Mouse (Mus musculus) hindbrain, postnatal 0 days (tissue): ENCODE results near the gene Cldnd1. TPM values are rescaled to one million over a fixed set of nuclear protein-coding genes. Genes with fewer than 3 reads are reported as not detected.
A peak's percentile ranks its signal among the peaks of the same experiment; 100 is the strongest.

ENCODE experiments used
- ATAC-seq: fragments of 200-750 bp; cut with Nextera tagmentation; 2 replicates; pipeline ENCODE4 v1.8.0; 2017; ENCODE audit warnings: mild to moderate bottlenecking, moderate TSS enrichment, moderate library complexity
- DNase-seq: peaks from one replicate; pipeline ENCODE4 v3.0.0-alpha.2; 2015; ENCODE audit warnings: low spot score
- H3K27ac ChIP-seq: fragments of 300-500 bp; sonication (generic); 2 replicates; pipeline ENCODE4 v1.5.1; 2014; ENCODE audit warnings: mild to moderate bottlenecking
- H3K27me3 ChIP-seq: fragments of 300-500 bp; sonication (generic); 2 replicates; pipeline ENCODE4 v1.6.1; 2014; ENCODE audit warnings: low read length, mixed read lengths; ENCODE audit not compliant: insufficient read depth
- H3K36me3 ChIP-seq: fragments of 300-500 bp; sonication (generic); 2 replicates; pipeline ENCODE4 v1.6.1; 2014; ENCODE audit warnings: low read length, mixed read lengths; ENCODE audit not compliant: insufficient read depth
- H3K4me1 ChIP-seq: fragments of 300-500 bp; sonication (generic); 2 replicates; pipeline ENCODE4 v1.6.1; 2014; ENCODE audit warnings: antibody characterized with exemption, low read length, mixed read lengths; ENCODE audit not compliant: insufficient read depth
- H3K4me2 ChIP-seq: fragments of 300-500 bp; sonication (generic); 2 replicates; pipeline ENCODE4 v1.6.1; 2014; ENCODE audit warnings: low read depth, mild to moderate bottlenecking, low read length, moderate library complexity, mixed read lengths
- H3K4me3 ChIP-seq: fragments of 300-500 bp; sonication (generic); 2 replicates; pipeline ENCODE4 v1.5.1; 2014; ENCODE audit warnings: low read length
- H3K9ac ChIP-seq: fragments of 300-500 bp; sonication (generic); replicated peaks from 2 replicates; pipeline ENCODE4 v1.6.1; 2014; ENCODE audit warnings: mild to moderate bottlenecking, low read length, moderate library complexity, mixed read lengths
- H3K9me3 ChIP-seq: fragments of 300-500 bp; sonication (generic); 2 replicates; pipeline ENCODE4 v1.6.1; 2016; ENCODE audit warnings: low read length, mixed read lengths
- CTCF ChIP-seq: IDR thresholded peaks from 2 replicates; pipeline ENCODE4 v1.5.1; 2016; ENCODE audit warnings: antibody characterized with exemption, control low read depth, low read depth
- WGBS: fragments of 180-500 bp; shearing (Covaris S2); extraction: QIAGEN DNeasy Blood & Tissue Kit; methylation state at CpG from one replicate; pipeline ENCODE4 v1.1.7; 2014; 5-methylcytosine and 5-hydroxymethylcytosine counted together
- microRNA-seq, 2 experiments: library from miRNA; unstranded; fragments of <30 nt; microRNA quantifications; one replicate each; pipeline ENCODE4; 2016
- polyA plus RNA-seq: library from polyadenylated mRNA; unstranded; fragments of >200 nt; fragmentation: Nextera tagmentation; extraction: Ambion mirVana; gene quantifications from 2 replicates; pipeline ENCODE4 v1.2.1, GENCODE M21; 2015
- total RNA-seq: library from RNA; depleted of rRNA; stranded (reverse); fragments of >200 nt; gene quantifications from 2 replicates; pipeline ENCODE4 v1.2.3, GENCODE M21; 2014; rRNA removed

Cldnd1 gene
- total and polyA plus RNA-seq, 2 experiments from 2014 or later, result 62.9 to 159 TPM

- WGBS, result 23% methylated on average over 1 of the region's 1 CpGs
- ATAC-seq (no peak), DNase-seq (peak; percentile 9)
- TF ChIP-seq CTCF, result peak; percentile 56
- H3K4me3 ChIP-seq, result no peak overlapping the region
- H3K4me1 ChIP-seq, result no peaks in the 10 kb centered on the region
- H3K36me3 ChIP-seq, result no peaks in the 10 kb centered on the region
- no peak overlapping the region for H3K27ac ChIP-seq
- H3K9me3 ChIP-seq, result no peaks in the 10 kb centered on the region
- no peak overlapping the region for H3K4me2 ChIP-seq
- H3K27me3 ChIP-seq, result no peaks in the 10 kb centered on the region
- no peak overlapping the region for H3K9ac ChIP-seq
These were observed 23.6 kb downstream of the Cldnd1 start for GRCm38 (mm10) chr16:58751314-58751713.

DNA sequence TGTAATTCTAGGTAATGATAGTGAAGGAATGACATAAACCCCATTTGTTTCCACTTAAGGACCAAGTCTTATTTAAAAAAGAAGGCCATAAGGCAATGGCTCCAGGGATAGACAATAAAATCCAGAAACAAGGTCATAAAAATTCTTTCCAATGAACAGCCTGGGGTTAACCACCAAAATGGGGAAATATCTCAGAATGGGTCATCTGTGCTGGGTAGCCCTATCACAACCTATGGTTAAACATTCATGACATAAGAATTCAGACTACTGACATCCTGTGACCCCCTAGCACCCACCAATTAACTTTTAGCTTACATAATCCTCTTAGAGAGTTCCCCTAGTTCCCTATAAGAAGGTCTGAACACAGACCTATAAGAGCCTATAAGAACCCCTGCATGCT lies 28.5 kb downstream of the Cldnd1 start:
- Histone ChIP-seq H3K27me3 (no peaks in the 10 kb centered on the region), H3K4me3 (no peak overlapping the region), H3K9me3 (no peaks in the 10 kb centered on the region), H3K9ac (no peak overlapping the region), H3K27ac (no peak overlapping the region), H3K4me1 (no peaks in the 10 kb centered on the region), H3K36me3 (no peaks in the 10 kb centered on the region), H3K4me2 (no peak overlapping the region)
- ATAC-seq (no peak), DNase-seq (no peak)
- TF ChIP-seq CTCF, result no peak

- no peak within 1 kb of the TSS for H3K4me3 ChIP-seq
- H3K4me1 ChIP-seq, result no peaks in the 10 kb centered on the region
- ATAC-seq (no peak), DNase-seq (no peak)
- H3K27me3 ChIP-seq, result no peaks in the 10 kb centered on the region
- no peaks in the 10 kb centered on the region; the same call in 1 of the 2 replicates for H3K9me3 ChIP-seq
- H3K9ac ChIP-seq, result no peak within 1 kb of the TSS
- no peak within 1 kb of the TSS for H3K4me2 ChIP-seq
- no peaks in the 10 kb centered on the region for H3K36me3 ChIP-seq
- TF ChIP-seq CTCF, result no peak
- no peak within 1 kb of the TSS for H3K27ac ChIP-seq
- WGBS, result 76% methylated on average over 1 of the region's 1 CpGs
These were observed 35.4 kb downstream of the Cldnd1 start, which contains the start of gene Olfr172 for GRCm38 (mm10) chr16:58763076-58763475. TSS of gene Olfr172 (minus strand) at chr16:58763176.

Small RNAs within 50 kb of the gene (microRNA-seq; reads per million reads assigned to microRNA genes)
- gene Gm27564, result 0 reads per million in 2 experiments

Other genes starting within 250 kb of the Cldnd1 start
- gene St3gal6, start 203.7 kb upstream of the Cldnd1 start, total RNA-seq, result 4.4 and 10.8 TPM in 2 replicates
- 18.5 and 20.5 TPM in 2 replicates for gene St3gal6, start 203.7 kb upstream of the Cldnd1 start, polyA plus RNA-seq
- gene Gm813, start 110.9 kb upstream of the Cldnd1 start, total RNA-seq, result not detected in 2 replicates
- not detected in 2 replicates for gene Gm813, start 110.9 kb upstream of the Cldnd1 start, polyA plus RNA-seq
- not detected in 2 replicates for gene E330017A01Rik, start 89.2 kb upstream of the Cldnd1 start, total RNA-seq
- 0.16 TPM in 1 of 2 replicates, not detected in the other for gene E330017A01Rik, start 89.2 kb upstream of the Cldnd1 start, polyA plus RNA-seq
- gene Cpox, start 57.6 kb upstream of the Cldnd1 start, total RNA-seq, result 16.6 and 16.8 TPM in 2 replicates
- 12.6 and 13.8 TPM in 2 replicates for gene Cpox, start 57.6 kb upstream of the Cldnd1 start, polyA plus RNA-seq
- gene Gpr15, start 8.8 kb upstream of the Cldnd1 start, total RNA-seq, result 0.05 TPM in 1 of 2 replicates, not detected in the other
- gene Gpr15, start 8.8 kb upstream of the Cldnd1 start, polyA plus RNA-seq, result 0.14 TPM in 1 of 2 replicates, not detected in the other
- not detected in 2 replicates for gene Olfr172, start 35.3 kb downstream of the Cldnd1 start, total RNA-seq
- gene Olfr172, start 35.3 kb downstream of the Cldnd1 start, polyA plus RNA-seq, result not detected in 2 replicates
- gene Olfr173, start 72.4 kb downstream of the Cldnd1 start, total RNA-seq, result not detected in 2 replicates
- gene Olfr173, start 72.4 kb downstream of the Cldnd1 start, polyA plus RNA-seq, result not detected in 2 replicates
- gene Olfr175-ps1, start 98.9 kb downstream of the Cldnd1 start, total RNA-seq, result not detected in 2 replicates
- gene Olfr175-ps1, start 98.9 kb downstream of the Cldnd1 start, polyA plus RNA-seq, result not detected in 2 replicates
- not detected in 2 replicates for gene Olfr177, start 146.9 kb downstream of the Cldnd1 start, total RNA-seq
- gene Olfr177, start 146.9 kb downstream of the Cldnd1 start, polyA plus RNA-seq, result not detected in 2 replicates
- gene Olfr178, start 164.2 kb downstream of the Cldnd1 start, total RNA-seq, result not detected in 2 replicates
- gene Olfr178, start 164.2 kb downstream of the Cldnd1 start, polyA plus RNA-seq, result not detected in 2 replicates
- gene Olfr181, start 200.8 kb downstream of the Cldnd1 start, total RNA-seq, result not detected in 2 replicates
- not detected in 2 replicates for gene Olfr181, start 200.8 kb downstream of the Cldnd1 start, polyA plus RNA-seq
- not detected in 2 replicates for gene Olfr180, start 201.5 kb downstream of the Cldnd1 start, total RNA-seq
- gene Olfr180, start 201.5 kb downstream of the Cldnd1 start, polyA plus RNA-seq, result not detected in 2 replicates